Mouse (Mus musculus) frontal cortex, postnatal 25 days (tissue): ENCODE measurements around the gene Gars.

ENCODE experiments used
- DNase-seq, 2 experiments: peaks; one replicate each; pipeline ENCODE4 v3.0.0; 2022; ENCODE audit warnings: low spot score in 2 of 2

Gars gene

DNA sequence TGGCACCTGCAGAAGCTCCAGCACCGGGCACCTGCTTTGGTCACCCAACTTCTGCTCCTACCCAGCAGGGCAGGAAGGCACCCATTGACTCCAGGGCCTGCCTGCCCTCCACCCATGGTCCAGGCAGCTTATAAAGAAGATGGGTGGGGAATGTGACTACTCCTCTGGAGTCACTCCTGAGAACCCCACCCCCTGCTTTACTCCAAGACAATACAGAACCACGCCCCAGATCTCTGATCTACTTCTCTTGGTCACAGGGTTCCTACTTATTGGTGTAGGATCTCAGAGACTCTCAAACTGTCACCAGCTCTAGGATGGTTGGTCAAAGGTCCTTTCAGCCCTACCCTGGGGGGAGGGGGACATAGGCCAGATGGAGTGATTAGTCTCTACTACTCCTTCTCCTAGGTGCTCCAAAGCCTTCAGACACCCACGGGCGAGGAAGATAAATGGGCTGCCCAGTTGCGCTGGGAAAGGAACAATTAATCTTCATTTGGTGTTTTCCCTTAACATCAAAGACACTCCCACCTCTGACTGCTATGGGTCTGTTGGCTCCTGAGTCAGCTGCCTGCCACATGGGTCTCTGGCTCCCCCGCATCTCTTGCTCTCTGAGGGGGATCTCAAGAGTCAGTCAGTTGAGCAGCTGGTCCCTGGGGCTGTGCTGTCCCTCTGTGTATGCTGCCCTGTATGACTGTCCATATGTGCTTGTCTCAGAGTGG, 55.8 kb downstream of the Gars start:
- no peak for DNase-seq

DNA sequence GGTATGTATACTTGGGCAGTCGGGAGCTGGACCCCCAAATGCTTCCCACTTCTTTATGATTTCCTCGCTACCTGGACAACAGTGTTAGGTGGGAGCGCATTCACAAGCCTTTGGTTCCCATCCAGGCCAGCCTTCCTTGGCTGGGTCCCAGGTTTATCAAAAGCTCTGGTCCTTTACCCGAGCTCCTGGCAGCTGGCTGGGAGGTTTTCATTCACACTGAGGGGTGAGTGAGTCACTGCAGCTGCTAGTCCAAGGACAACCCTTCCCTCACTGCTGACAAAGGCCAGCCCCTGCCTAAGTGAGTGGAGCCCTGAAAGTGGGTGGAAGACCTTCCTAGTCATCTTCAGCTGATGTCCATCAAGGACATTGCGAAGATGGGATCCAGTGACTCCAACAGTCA, 60.2 kb downstream of the Gars start:
- no peak for DNase-seq

DNA sequence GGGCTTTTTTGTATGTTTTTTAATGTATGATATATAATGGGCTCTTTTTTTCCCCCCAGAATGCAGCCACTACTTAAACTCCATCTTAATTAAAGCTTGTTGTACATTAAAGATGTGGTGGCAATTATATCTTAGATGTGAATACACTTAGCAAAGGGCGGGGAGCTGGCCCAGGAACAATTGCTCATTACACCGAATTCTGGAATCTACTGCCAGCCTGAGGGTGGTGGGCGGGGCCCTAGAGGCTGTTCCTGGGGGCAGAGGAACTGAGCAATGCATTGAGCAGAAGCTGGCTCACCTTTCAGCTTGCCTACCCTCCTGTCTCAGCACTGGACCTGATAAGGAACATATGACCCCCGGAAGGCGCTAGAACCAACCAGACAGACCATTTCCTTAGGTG, 60.8 kb downstream of the Gars start:
- DNase-seq: no peak

DNA sequence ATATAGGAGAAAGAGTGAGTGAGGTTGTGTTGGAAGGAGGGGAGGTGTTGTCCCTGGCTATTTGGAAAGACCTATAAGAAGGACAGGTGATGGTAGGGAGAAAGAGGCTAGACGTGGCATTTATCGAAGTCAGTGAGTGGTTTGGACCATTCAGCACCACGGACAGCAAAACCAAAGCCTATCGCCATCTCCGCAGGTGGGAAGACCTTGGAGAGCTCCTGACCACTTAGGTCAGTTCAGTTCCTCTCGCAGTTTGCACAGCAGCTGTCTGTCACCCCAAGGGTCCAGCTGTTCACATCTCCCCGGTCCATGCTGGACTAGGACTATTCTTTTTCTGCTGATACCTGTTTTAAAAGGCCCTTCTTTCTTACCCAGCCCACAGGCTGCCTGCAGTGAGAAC, 70.6 kb downstream of the Gars start:
- no peak for DNase-seq

GRCm38 (mm10) chr6:55117325-55118109, 79.7 kb downstream of the Gars start:
- no peak for DNase-seq

GRCm38 (mm10) chr6:55123056-55123455, 85.2 kb downstream of the Gars start:
- no peak for DNase-seq

- DNase-seq: no peak
Measured at GRCm38 (mm10) chr6:55126576-55126975, 88.8 kb downstream of the Gars start.

- DNase-seq: no peak
Measured at GRCm38 (mm10) chr6:55128391-55128790, 90.6 kb downstream of the Gars start.
